In the genomic region with DNA sequence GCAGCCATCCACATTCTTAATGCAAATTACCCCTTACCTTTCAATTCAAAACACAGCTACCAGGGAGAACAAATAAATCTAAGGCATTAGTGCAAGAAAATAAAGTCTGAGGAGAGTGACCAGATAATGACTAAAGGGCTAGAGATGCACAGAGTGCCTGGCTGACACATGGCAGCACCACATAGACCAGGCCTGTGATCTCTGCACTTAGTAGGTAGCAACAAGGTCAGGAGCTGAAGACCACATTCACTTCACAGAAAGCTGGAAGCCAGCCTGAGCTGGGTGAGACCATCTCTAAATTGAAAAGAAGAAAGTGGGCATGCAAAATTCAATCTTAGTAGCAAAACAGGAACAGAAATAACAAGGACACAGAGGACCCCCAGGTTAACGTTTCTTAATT, we compare ENCODE assay signal across 13 mouse cellular contexts.
"Had no signal": no experiment of that assay in that cellular context is flagged by ENCODE, and none has a peak within 500 bp of the region (broad histone marks: within the 10 kb centered on the region; RNA-seq: fewer than 3 reads in every experiment).

No protein-coding gene starts in this region.

- H3K9me3 ChIP-seq: intestine, embryonic 15.5 days; kidney, embryonic 15.5 days; limb, embryonic 13.5 days; liver, embryonic 13.5 days had no signal

- H3K27me3 ChIP-seq: intestine, embryonic 15.5 days; kidney, embryonic 15.5 days; limb, embryonic 13.5 days; liver, embryonic 13.5 days had no signal

- H3K4me3 ChIP-seq: intestine, embryonic 15.5 days; kidney, embryonic 15.5 days; limb, embryonic 13.5 days; liver, embryonic 13.5 days had no signal

- ATAC-seq: hindbrain, postnatal 0 days; intestine, embryonic 15.5 days; midbrain, embryonic 16.5 days had no signal

- H3K27ac ChIP-seq: hindbrain, postnatal 0 days; intestine, embryonic 15.5 days; kidney, embryonic 15.5 days; limb, embryonic 13.5 days; liver, embryonic 13.5 days had no signal

- H3K4me2 ChIP-seq: intestine, embryonic 15.5 days; kidney, embryonic 15.5 days; limb, embryonic 13.5 days; liver, embryonic 13.5 days had no signal

- H3K9ac ChIP-seq: intestine, embryonic 15.5 days; kidney, embryonic 15.5 days; limb, embryonic 13.5 days; liver, embryonic 13.5 days; liver, postnatal 0 days had no signal

- H3K36me3 ChIP-seq: intestine, embryonic 15.5 days; kidney, embryonic 15.5 days; limb, embryonic 13.5 days; liver, embryonic 13.5 days had no signal

- DNase-seq: kidney, adult 18-20 months; kidney, postnatal 14 days; layer of hippocampus, postnatal 36 days; liver, embryonic 13.5 days; liver, postnatal 0 days; right cerebral cortex, postnatal 14 days; thymus, adult 2 months; thymus, postnatal 25 days had no signal
